Comparison of ENCODE assay signal across 27 mouse cellular contexts in the genomic region with DNA sequence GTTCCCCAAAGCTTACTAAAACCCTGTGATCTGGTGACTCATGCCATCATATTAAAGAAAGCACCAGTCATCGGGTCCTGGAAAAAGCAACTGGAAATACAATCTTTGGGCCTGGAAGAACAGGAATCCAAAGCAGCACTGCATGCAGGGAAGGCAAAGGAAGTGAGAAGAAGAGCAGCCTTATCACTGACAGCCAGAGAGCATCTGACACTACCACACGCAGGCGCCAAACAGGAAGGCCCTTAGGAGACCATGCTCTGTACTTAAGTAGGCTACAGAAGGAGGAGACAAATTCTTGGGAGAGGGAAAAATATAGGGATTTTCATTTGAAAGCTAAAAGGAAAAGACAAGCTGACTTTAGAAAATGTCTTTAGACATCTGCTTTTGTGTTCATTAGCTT. TPM values are rescaled to one million over a fixed set of nuclear protein-coding genes. Genes with fewer than 3 reads are reported as not detected.
DNase-seq lines count a peak whose midpoint lies in the region; ATAC-seq and TF ChIP-seq lines count a peak whose summit lies in the region.
"Had no signal": no experiment of that assay in that cellular context is flagged by ENCODE, and none has a peak within 500 bp of the region (broad histone marks: within the 10 kb centered on the region; RNA-seq: fewer than 3 reads in every experiment).

No protein-coding gene starts in this region.

- TF ChIP-seq EP300 in MEL (IDR thresholded peaks at IDR 0.05; ENCODE audit: low read depth in 1 of 2, low read length in 2 of 2) = peak; percentile 56 to 76; a peak in 3 of 4 replicates

- H3K36me3 ChIP-seq in megakaryocyte, embryonic 14.5 days (replicated peaks; ENCODE audit: low read length) = peaks cover 33% of the 10 kb centered on the region
- peaks cover 0 to 9% of the 10 kb centered on the region in 2 experiments; a peak in 2 of 4 replicates for H3K36me3 ChIP-seq in MEL (ENCODE audit: control insufficient read depth in 1 of 2, insufficient read depth in 2 of 2, low read length in 2 of 2)
- H3K36me3 ChIP-seq: embryonic facial prominence, embryonic 10.5 days; embryonic facial prominence, embryonic 12.5 days had no signal

- peak overlapping the region; percentile 67 for H3K4me3 ChIP-seq in megakaryocyte, embryonic 14.5 days (replicated peaks)
- no peak overlapping the region for H3K4me3 ChIP-seq in MEL (ENCODE audit: control insufficient read depth in 1 of 2, insufficient read depth in 1 of 2, low read depth in 2 of 2, low read length in 2 of 2)
- H3K4me3 ChIP-seq: embryonic facial prominence, embryonic 10.5 days; embryonic facial prominence, embryonic 12.5 days; forebrain, embryonic 13.5 days; forebrain, embryonic 15.5 days had no signal

- no peak overlapping the region for H3K27ac ChIP-seq in MEL (ENCODE audit: control insufficient read depth, low read depth, low read length)
- H3K27ac ChIP-seq: embryonic facial prominence, embryonic 10.5 days; embryonic facial prominence, embryonic 12.5 days; forebrain, embryonic 13.5 days; forebrain, embryonic 15.5 days had no signal

- TF ChIP-seq RAD21 in MEL (IDR thresholded peaks at IDR 0.05; ENCODE audit: low read depth, low read length) = no peak

- DNase-seq in MEL (ENCODE audit: low read depth, low spot score) (peak; percentile 79), NIH3T3 (ENCODE audit: low read depth) (peak; percentile 24)
- no peak for DNase-seq in retina, embryonic 14.5 days (ENCODE audit: low spot score)
- DNase-seq in heart, adult 8-10 months (ENCODE audit: low spot score) = no peak
- DNase-seq in neural tube, embryonic 10.5 days (ENCODE audit: extremely low spot score, low spot score) = no peak
- DNase-seq: adrenal gland, adult 2 months; adrenal gland, postnatal 10 days; adrenal gland, postnatal 25 days; B cell, adult 2 months; cerebellum, adult 11-12 months; cerebellum, adult 2 months; cerebellum, adult 9-10 months; cerebellum, postnatal 25 days; forebrain, postnatal 0 days had no signal

- no peak overlapping the region for H3K9ac ChIP-seq in MEL (ENCODE audit: control insufficient read depth, low read depth, low read length, poor library complexity, severe bottlenecking)
- H3K9ac ChIP-seq: embryonic facial prominence, embryonic 12.5 days; forebrain, embryonic 13.5 days; forebrain, embryonic 15.5 days; forebrain, postnatal 0 days had no signal

- no peak for ATAC-seq in megakaryocyte, adult 5-6 weeks (ENCODE audit: poor library complexity, severe bottlenecking)
- ATAC-seq: CD4-positive, CD25-positive, alpha-beta regulatory T cell, adult 4 months; forebrain, embryonic 13.5 days; forebrain, embryonic 15.5 days; forebrain, postnatal 0 days had no signal

- H3K27me3 ChIP-seq in megakaryocyte, embryonic 14.5 days (replicated peaks) = peaks cover 18% of the 10 kb centered on the region
- H3K27me3 ChIP-seq in MEL (ENCODE audit: control insufficient read depth in 1 of 2, insufficient read depth in 2 of 2, low read length in 2 of 2) = no peaks in the 10 kb centered on the region
- H3K27me3 ChIP-seq: CH12.LX had no signal

- H3K79me2 ChIP-seq in MEL (ENCODE audit: control insufficient read depth, insufficient read depth, low read length, poor library complexity) = no peaks in the 10 kb centered on the region

- no peak for TF ChIP-seq POLR2A in MEL (IDR thresholded peaks at IDR 0.05; ENCODE audit: control insufficient read depth in 1 of 2, insufficient read depth in 1 of 2, low read depth in 1 of 2, low read length in 2 of 2, poor library complexity in 1 of 2)

- no peaks in the 10 kb centered on the region for H3K9me3 ChIP-seq in megakaryocyte, embryonic 14.5 days
- H3K9me3 ChIP-seq in MEL (replicated peaks; ENCODE audit: insufficient read depth, low read length) = no peaks in the 10 kb centered on the region
- H3K9me3 ChIP-seq: embryonic facial prominence, embryonic 10.5 days; embryonic facial prominence, embryonic 12.5 days; forebrain, embryonic 13.5 days; forebrain, embryonic 15.5 days had no signal

- peaks cover 51% of the 10 kb centered on the region for H3K4me1 ChIP-seq in megakaryocyte, embryonic 14.5 days
- peaks cover 2 to 3% of the 10 kb centered on the region in 2 experiments; a peak in 1 of 4 replicates for H3K4me1 ChIP-seq in MEL (ENCODE audit: control insufficient read depth in 1 of 2, insufficient read depth in 2 of 2, low read length in 2 of 2)

- TF ChIP-seq CTCF in MEL (IDR thresholded peaks at IDR 0.05 in 2 of 3, conservative IDR thresholded peaks at IDR 0.05 in 1 of 3; ENCODE audit: control insufficient read depth in 1 of 3, insufficient read depth in 1 of 3, low read depth in 2 of 3, low read length in 3 of 3, poor library complexity in 1 of 3, severe bottlenecking in 1 of 3) = no peak

TF ChIP-seq in MEL, 35 proteins besides CTCF, POLR2A, EP300 and RAD21:
- no peak for TF ChIP-seq POLR2AphosphoS2 (IDR thresholded peaks at IDR 0.05; ENCODE audit: low read length)
- peak; percentile 23; the same call in 1 of the 2 replicates for TF ChIP-seq MXI1 (IDR thresholded peaks at IDR 0.05; ENCODE audit: low read depth, low read length)
- peak; percentile 71 for TF ChIP-seq TAL1 (IDR thresholded peaks at IDR 0.05; ENCODE audit: low read length)
- TF ChIP-seq TCF12 (IDR thresholded peaks at IDR 0.05; ENCODE audit: low read depth, low read length) = peak; percentile 81
- TF ChIP-seq GATA1 (IDR thresholded peaks at IDR 0.05; ENCODE audit: low read depth, low read length) = peak; percentile 76
- TF ChIP-seq CHD2 (IDR thresholded peaks at IDR 0.05; ENCODE audit: low read length) = no peak
- peak; percentile 57 for TF ChIP-seq NRF1 (IDR thresholded peaks at IDR 0.05; ENCODE audit: insufficient read depth, low read depth, low read length, poor library complexity, severe bottlenecking)
- no peak for TF ChIP-seq ZNF384 (IDR thresholded peaks at IDR 0.05; ENCODE audit: low read depth, low read length)

RNA-seq across cellular contexts. Expression of a gene that starts 5.2 kb away (rescaled TPM):
- polyA plus RNA-seq in megakaryocyte, embryonic 14.5 days (2012; ENCODE audit: insufficient read depth, low replicate concordance) = not detected in 2 replicates
- total RNA-seq in megakaryocyte, adult 5-6 weeks (2015) = not detected in 2 replicates
- not detected in 2 replicates for total RNA-seq in megakaryocyte, adult 5-6 weeks (2017)
- not detected in 2 replicates for total RNA-seq in MEL (2012; rRNA removed)
- not detected for polyA plus RNA-seq in MEL (2012; ENCODE audit: insufficient read depth in 1 of 2, insufficient read length in 2 of 2, low read depth in 1 of 2, low replicate concordance in 2 of 2, missing spikeins in 1 of 2)
- not detected for total RNA-seq in heart, adult 8-10 months (2022)
- total RNA-seq: CH12.LX had no signal
- polyA plus RNA-seq: G1E had no signal

RNA-seq across cellular contexts. Expression of a gene that starts 39.4 kb away (rescaled TPM):
- polyA plus RNA-seq in megakaryocyte, embryonic 14.5 days (2012; ENCODE audit: insufficient read depth, low replicate concordance) = not detected in 2 replicates
- not detected in 2 replicates for total RNA-seq in megakaryocyte, adult 5-6 weeks (2015)
- total RNA-seq in megakaryocyte, adult 5-6 weeks (2017) = not detected in 2 replicates
- not detected in 2 replicates for total RNA-seq in MEL (2012; rRNA removed)
- under 1 TPM in 1 of 2 experiments, not detected in 1; 0.26 TPM for polyA plus RNA-seq in MEL (2012; ENCODE audit: insufficient read depth in 1 of 2, insufficient read length in 2 of 2, low read depth in 1 of 2, low replicate concordance in 2 of 2, missing spikeins in 1 of 2)
- total RNA-seq in heart, adult 8-10 months (2022) = under 1 TPM in 1 of 4 experiments, not detected in 3; 0.16 TPM
- total RNA-seq: adrenal gland, postnatal 10 days; adrenal gland, postnatal 25 days; adrenal gland, postnatal 4 days; CH12.LX; forebrain, postnatal 0 days had no signal
- polyA plus RNA-seq: adrenal gland, adult 2 months; cortical plate, adult 2 months; embryonic facial prominence, embryonic 10.5 days; embryonic facial prominence, embryonic 12.5 days; embryonic facial prominence, embryonic 14.5 days; forebrain, embryonic 11.5 days; forebrain, embryonic 13.5 days; forebrain, embryonic 15.5 days had no signal

Comparison
In these comparisons a context has a peak if more than half of its experiments do, and no peak if none do; other contexts are left out.
1. DNase-seq: peak in MEL (single experiment) and NIH3T3 (single experiment); none in retina, embryonic 14.5 days (single experiment), heart, adult 8-10 months (single experiment) and neural tube, embryonic 10.5 days (single experiment).